Mouse (Mus musculus) hindbrain, embryonic 14.5 days (tissue): ENCODE measurements around the gene Ube2c. TPM values are rescaled to one million over a fixed set of nuclear protein-coding genes. Genes with fewer than 3 reads are reported as not detected.
A peak's percentile ranks its signal among the peaks of the same experiment; 100 is the strongest.
"Not testable (repeated sequence)": the region's sequence is repeated elsewhere in the genome, so short reads cannot be mapped to it uniquely, and the experiment has no call there.

Source experiments
- ATAC-seq: fragments of 200-750 bp; cut with Nextera tagmentation; 2 replicates; pipeline ENCODE4 v1.8.0; 2017; ENCODE audit warnings: moderate number of reproducible peaks, mild to moderate bottlenecking, moderate TSS enrichment, moderate library complexity; ENCODE audit not compliant: low FRiP score
- DNase-seq: peaks from one replicate; pipeline ENCODE4 v3.0.0-alpha.2; 2015; ENCODE audit warnings: low spot score
- H3K27ac ChIP-seq: fragments of 300-500 bp; sonication (generic); 2 replicates; pipeline ENCODE4 v1.5.1; 2014; ENCODE audit warnings: mild to moderate bottlenecking, moderate library complexity
- H3K27me3 ChIP-seq: fragments of 300-500 bp; sonication (generic); 2 replicates; pipeline ENCODE4 v1.6.1; 2014; ENCODE audit warnings: mild to moderate bottlenecking, low read length, mixed read lengths; ENCODE audit not compliant: control insufficient read depth, insufficient read depth
- H3K36me3 ChIP-seq: fragments of 300-500 bp; sonication (generic); replicated peaks from 2 replicates; pipeline ENCODE4 v1.6.1; 2014; ENCODE audit not compliant: control insufficient read depth, insufficient read depth
- H3K4me1 ChIP-seq: fragments of 300-500 bp; sonication (generic); replicated peaks from 2 replicates; pipeline ENCODE4 v1.6.1; 2014; ENCODE audit warnings: antibody characterized with exemption, low read length, mixed read lengths; ENCODE audit not compliant: control insufficient read depth, insufficient read depth
- H3K4me2 ChIP-seq: fragments of 300-500 bp; sonication (generic); replicated peaks from 2 replicates; pipeline ENCODE4 v1.6.1; 2014; ENCODE audit warnings: mild to moderate bottlenecking, moderate library complexity
- H3K4me3 ChIP-seq: fragments of 300-500 bp; sonication (generic); replicated peaks from 2 replicates; pipeline ENCODE4 v1.5.1; 2014; ENCODE audit warnings: mild to moderate bottlenecking, low read length
- H3K9ac ChIP-seq: fragments of 300-500 bp; sonication (generic); 2 replicates; pipeline ENCODE4 v1.6.1; 2014
- H3K9me3 ChIP-seq: fragments of 300-500 bp; sonication (generic); 2 replicates; pipeline ENCODE4 v1.6.1; 2016; ENCODE audit warnings: low read length; ENCODE audit not compliant: control insufficient read depth
- WGBS: fragments of 180-500 bp; shearing (Covaris S2); extraction: QIAGEN DNeasy Blood & Tissue Kit; methylation state at CpG from one replicate; pipeline ENCODE4 v1.1.7; 2014; 5-methylcytosine and 5-hydroxymethylcytosine counted together
- polyA plus RNA-seq: library from polyadenylated mRNA; unstranded; fragments of >200 nt; fragmentation: Nextera tagmentation; extraction: Ambion mirVana; gene quantifications from 2 replicates; pipeline ENCODE4 v1.2.1, GENCODE M21; 2014

Ube2c gene
- polyA plus RNA-seq, 1 experiment from 2014 or later, result 59.4 TPM

DNA sequence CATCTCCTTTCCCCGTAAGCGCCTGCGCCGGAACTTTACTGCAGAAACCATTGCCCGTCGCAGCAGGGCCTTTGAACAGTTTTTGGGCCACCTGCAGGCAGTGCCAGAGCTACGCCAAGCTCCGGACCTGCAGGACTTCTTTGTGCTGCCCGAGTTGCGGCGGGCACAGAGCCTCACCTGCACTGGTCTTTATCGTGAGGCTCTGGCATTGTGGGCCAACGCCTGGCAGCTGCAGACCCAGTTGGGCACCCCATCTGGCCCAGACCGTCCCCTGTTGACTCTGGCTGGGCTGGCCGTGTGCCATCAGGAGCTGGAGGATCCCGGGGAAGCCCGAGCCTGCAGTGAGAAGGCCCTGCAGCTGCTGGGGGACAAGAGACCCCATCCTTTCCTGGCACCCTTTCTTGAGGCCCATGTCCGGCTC is 22.2 kb downstream of the Ube2c start:
- Histone ChIP-seq H3K27ac (no peak overlapping the region), H3K27me3 (no peaks in the 10 kb centered on the region), H3K9me3 (no peaks in the 10 kb centered on the region), H3K36me3 (peaks cover 68% of the 10 kb centered on the region), H3K4me3 (no peak overlapping the region), H3K9ac (no peak overlapping the region), H3K4me2 (no peak overlapping the region), H3K4me1 (0 out of 2 replicates have a peak, but pooled peaks cover under 1% of the 10 kb centered on the region)
- DNase-seq (no peak), ATAC-seq (no peak)
- 89% methylated on average over 18 of the region's 18 CpGs for WGBS

DNA sequence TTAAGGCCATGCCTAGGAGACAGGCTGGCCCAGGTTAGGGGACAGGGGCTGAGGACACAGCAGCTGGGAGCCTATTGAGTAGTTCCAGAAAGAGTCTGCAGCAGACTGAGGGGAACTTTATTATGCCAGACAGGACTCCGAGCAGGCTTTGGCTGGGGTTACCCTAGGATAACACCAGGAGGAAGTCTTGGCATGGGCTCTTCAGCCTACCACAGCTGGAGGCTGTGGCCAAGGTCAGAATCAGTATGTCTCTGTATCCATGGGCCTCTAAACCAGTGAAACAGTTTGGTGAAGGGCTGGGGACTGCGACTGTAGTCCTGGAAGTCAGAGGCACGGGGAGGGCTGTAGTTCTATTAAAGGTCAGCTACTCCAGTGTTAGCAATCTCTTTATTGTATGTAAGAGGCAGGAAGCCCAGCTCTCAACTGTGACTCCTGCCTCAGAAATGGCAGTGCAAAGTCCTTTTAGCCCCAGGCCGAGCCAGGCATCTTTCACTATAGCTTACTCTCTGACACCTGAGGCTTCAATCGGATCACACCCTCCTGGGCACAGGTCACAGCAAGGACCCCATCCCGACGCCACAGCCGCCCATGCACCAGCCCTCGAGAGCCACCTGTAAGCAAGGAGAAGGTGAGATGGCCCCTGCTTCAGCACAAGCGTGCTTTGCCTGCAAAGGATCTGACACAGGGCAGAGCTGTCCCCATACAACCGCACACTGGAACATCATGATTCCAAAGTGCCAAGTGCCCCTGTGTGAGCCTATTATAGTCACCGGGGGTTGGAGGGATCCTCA is 22.9 kb downstream of the Ube2c start:
- H3K4me3 ChIP-seq, result no peak overlapping the region
- no peak overlapping the region for H3K9ac ChIP-seq
- H3K4me1 ChIP-seq, result no peaks in the 10 kb centered on the region
- DNase-seq (no peak), ATAC-seq (no peak)
- no peaks in the 10 kb centered on the region for H3K27me3 ChIP-seq
- 95% methylated on average over 12 of the region's 12 CpGs for whole genome bisulfite sequencing
- peaks cover 74% of the 10 kb centered on the region for H3K36me3 ChIP-seq
- H3K4me2 ChIP-seq, result no peak overlapping the region
- H3K27ac ChIP-seq, result no peak overlapping the region
- H3K9me3 ChIP-seq, result no peaks in the 10 kb centered on the region

DNA sequence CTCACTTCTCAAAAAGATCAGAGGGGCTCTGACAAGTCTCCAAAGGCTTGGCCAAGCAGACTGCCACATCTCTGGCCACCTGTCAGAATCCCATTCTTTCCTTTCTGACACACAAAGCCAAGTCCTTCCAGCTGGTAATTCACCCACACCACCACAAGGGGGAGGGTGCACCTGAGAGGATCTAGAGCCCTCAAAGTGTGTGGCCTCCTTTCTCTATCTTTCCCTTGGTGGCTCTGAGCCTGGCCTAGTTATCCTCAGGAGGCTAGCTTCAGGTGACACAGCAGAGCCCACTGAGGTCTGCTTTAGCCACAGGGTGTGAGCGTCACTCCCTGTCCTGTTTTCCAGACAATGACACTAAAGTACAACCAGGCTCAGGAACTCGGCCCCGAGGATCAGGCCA is 23.5 kb downstream of the Ube2c start:
- peak; percentile 55 for DNase-seq
- H3K36me3 ChIP-seq, result peaks cover 80% of the 10 kb centered on the region
- H3K27me3 ChIP-seq, result no peaks in the 10 kb centered on the region
- no peak overlapping the region for H3K4me2 ChIP-seq
- no peak overlapping the region for H3K9ac ChIP-seq
- WGBS, result 82% methylated on average over 3 of the region's 3 CpGs
- H3K27ac ChIP-seq, result no peak overlapping the region
- no peaks in the 10 kb centered on the region for H3K9me3 ChIP-seq
- no peak for ATAC-seq
- no peaks in the 10 kb centered on the region for H3K4me1 ChIP-seq
- no peak overlapping the region for H3K4me3 ChIP-seq

DNA sequence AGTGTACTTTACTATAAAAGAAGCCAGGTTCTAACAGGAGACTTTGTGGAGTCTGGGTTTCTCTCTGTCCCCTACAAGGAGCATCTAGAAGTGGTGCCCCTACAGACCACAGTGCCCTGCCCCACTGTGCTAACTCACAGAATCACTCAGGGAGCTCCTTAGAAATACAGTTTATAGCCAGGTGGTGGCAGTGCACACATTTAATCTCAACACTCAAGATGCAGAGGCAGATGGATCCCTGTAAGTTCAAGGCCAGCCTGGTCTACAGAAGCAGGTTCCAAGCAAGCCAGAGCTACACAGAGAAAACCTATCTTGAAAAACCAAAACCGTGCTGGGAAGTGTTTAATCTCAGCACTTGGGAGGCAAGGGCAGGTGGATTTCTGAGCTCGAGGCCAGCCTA is 24.1 kb downstream of the Ube2c start:
- Histone ChIP-seq H3K36me3 (peaks cover 83% of the 10 kb centered on the region), H3K9ac (no peak overlapping the region), H3K9me3 (no peaks in the 10 kb centered on the region), H3K27me3 (no peaks in the 10 kb centered on the region), H3K4me1 (no peaks in the 10 kb centered on the region), H3K4me3 (no peak overlapping the region), H3K27ac (no peak overlapping the region), H3K4me2 (no peak overlapping the region)
- ATAC-seq (no peak), DNase-seq (no peak)
- WGBS, result 93% methylated on average over 2 of the region's 2 CpGs

DNA sequence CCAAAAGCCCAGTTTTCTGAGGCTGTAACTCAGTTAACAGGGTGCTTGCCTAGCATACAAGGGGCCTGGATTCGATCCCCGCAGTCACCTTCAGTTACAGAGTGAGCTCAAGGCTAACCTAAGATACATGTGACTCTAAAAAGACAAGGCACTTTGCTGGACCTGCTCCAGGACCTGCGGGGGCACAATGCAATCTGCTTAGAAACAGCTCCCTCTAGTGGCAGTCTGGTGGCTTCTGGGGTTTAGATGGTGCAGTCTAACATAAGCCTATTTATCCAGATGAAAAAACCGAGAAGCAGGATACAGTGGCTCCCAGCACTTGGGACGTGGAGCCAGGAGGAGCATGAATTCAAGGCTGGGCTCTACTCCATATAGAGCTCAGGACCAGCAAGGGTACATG is 24.6 kb downstream of the Ube2c start:
- Histone ChIP-seq H3K4me2 (no peak overlapping the region), H3K9ac (no peak overlapping the region), H3K27ac (no peak overlapping the region), H3K4me1 (no peaks in the 10 kb centered on the region), H3K4me3 (no peak overlapping the region), H3K9me3 (no peaks in the 10 kb centered on the region), H3K27me3 (no peaks in the 10 kb centered on the region), H3K36me3 (peaks cover 83% of the 10 kb centered on the region)
- ATAC-seq (0 out of 2 replicates have a peak, but pooled peaks have one; percentile 28), DNase-seq (peak; percentile 89)
- 37% methylated on average over 5 of the region's 5 CpGs for WGBS

DNA sequence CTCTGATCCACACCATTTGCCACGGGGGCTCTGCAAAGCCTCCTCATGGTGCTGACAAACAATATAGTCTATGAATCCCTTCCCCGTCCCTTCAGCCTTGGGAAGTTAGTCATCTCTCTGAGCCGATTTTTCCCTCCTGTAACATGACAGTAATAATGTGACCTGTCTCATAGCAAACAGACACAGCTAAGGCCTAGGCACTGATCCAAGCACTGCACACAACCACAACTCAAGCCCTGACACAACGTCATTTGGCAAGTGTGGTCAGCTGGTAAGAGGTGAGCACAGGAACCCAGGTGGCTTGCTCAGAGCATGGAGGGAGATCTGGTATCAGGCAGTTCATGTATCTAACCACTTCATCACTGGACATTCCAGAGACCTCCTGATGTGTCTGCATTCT is 26.2 kb downstream of the Ube2c start:
- Histone ChIP-seq H3K4me2 (no peak overlapping the region), H3K9ac (no peak overlapping the region), H3K9me3 (no peaks in the 10 kb centered on the region), H3K4me1 (no peaks in the 10 kb centered on the region), H3K27ac (no peak overlapping the region), H3K27me3 (no peaks in the 10 kb centered on the region), H3K4me3 (no peak overlapping the region), H3K36me3 (peaks cover 84% of the 10 kb centered on the region)
- WGBS, result 84% methylated on average over 4 of the region's 4 CpGs
- no peak for DNase-seq
- no peak for ATAC-seq

DNA sequence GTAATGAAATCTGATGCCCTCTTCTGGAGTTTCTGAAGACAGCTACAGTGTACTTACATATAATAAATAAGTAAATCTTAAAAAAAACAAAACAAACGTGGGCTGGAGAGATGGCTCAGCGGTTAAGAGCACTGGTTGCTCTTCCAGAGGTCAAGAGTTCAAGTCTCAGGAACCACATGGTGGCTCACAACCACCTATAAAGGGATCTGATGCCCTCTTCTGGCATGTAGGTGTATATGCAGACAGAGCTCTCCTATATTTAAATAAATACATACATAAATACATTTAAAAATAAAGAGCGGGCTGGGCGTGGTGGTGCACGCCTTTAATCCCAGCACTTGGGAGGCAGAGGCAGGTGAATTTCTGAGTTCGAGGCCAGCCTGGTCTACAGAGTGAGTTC is 28.9 kb downstream of the Ube2c start:
- ATAC-seq, H3K4me1 ChIP-seq, H3K9me3 ChIP-seq, H3K4me3 ChIP-seq, DNase-seq, H3K27me3 ChIP-seq, H3K4me2 ChIP-seq, H3K27ac ChIP-seq, H3K9ac ChIP-seq: not testable (repeated sequence)
- 83% methylated on average over 6 of the region's 6 CpGs for WGBS
- H3K36me3 ChIP-seq, result peaks cover 69% of the 10 kb centered on the region

DNA sequence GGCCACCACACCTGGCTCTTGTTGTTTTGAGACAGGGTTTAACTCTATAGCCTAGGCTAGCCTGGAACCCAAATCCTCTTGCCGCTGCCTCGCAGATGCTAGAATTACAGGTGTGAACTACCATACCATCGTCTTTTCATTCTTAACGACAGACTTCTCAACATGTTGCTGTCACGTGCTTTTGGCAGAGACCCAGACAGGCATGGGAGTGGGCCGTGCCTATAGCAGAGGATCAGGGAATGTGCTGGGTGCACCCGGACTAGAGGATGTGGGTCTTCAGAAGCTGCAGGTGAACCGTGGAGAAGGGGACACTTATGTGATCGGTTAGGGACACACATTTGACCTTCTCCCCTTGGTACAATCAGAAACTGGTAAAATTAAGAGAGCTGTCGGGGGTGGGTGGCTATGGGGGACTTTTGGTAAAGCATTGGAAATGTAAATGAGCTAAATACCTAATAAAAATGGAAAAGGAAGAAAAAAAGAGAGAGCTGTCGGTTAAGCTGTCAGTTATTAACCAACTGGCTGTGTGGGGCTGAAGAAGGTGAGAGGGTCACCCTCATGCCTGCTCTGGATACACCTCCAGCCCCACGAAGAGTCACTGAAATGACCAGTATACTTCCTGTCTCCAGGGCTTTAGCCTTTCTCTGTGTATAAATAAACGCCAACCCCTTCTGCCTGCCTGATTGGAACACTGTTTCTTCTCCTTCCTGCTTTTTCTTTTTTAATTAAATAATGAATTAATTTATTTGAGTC is 30.7 kb downstream of the Ube2c start:
- no peak overlapping the region for H3K9ac ChIP-seq
- no peak overlapping the region for H3K27ac ChIP-seq
- ATAC-seq (no peak), DNase-seq (no peak)
- H3K4me2 ChIP-seq, result no peak overlapping the region
- 92% methylated on average over 13 of the region's 13 CpGs for WGBS
- no peaks in the 10 kb centered on the region for H3K27me3 ChIP-seq
- peaks cover 15% of the 10 kb centered on the region; the same call in 1 of the 2 replicates for H3K4me1 ChIP-seq
- H3K4me3 ChIP-seq, result no peak overlapping the region
- no peaks in the 10 kb centered on the region for H3K9me3 ChIP-seq
- H3K36me3 ChIP-seq, result peaks cover 59% of the 10 kb centered on the region

DNA sequence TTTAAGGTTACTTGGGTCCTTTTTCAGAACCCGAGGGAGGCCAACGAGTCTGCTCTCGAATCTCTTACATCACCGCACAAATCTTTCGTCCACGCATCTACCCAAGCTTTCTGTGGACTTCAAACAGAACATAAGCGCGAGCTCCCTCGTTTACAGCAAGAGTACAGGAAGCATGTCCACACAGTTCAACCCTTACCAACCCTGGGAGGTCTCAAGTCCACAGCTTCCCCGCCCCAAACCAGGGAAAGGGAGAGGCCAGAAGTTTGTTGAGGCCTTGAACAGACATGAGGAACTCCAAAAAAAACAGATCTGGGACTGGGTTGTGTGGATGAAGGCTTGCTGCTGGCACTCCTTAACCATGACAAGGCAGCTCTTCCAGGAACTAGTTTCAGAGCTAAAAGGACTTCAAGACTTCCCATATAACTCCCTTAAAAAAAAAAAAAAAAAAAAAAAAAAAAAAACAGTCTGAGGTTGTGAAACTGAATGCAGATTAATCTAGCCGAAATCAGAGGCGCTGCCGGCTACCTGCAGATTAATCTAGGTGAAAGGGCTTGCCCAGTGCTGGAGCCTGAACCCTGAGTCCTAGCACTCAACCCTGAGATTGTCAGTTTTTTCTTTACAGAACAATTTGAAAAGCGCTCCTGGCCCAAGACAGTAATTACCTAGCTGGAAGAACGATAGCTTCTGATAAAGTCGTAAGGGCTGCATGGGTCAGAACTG is 33.7 kb downstream of the Ube2c start:
- WGBS, result 94% methylated on average over 16 of the region's 16 CpGs
- ATAC-seq (no peak), DNase-seq (no peak)
- Histone ChIP-seq H3K4me1 (peaks cover 21% of the 10 kb centered on the region; the same call in 1 of the 2 replicates), H3K4me2 (peak overlapping the region; percentile 64), H3K27ac (no peak overlapping the region), H3K9me3 (no peaks in the 10 kb centered on the region), H3K4me3 (peak overlapping the region; percentile 67), H3K9ac (peak overlapping the region; percentile 75), H3K36me3 (peaks cover 32% of the 10 kb centered on the region), H3K27me3 (no peaks in the 10 kb centered on the region)
